Mouse (Mus musculus): Measurements from ENCODE around the gene Tshz3. TPM values are rescaled to one million over a fixed set of nuclear protein-coding genes. Genes with fewer than 3 reads are reported as not detected.

Tshz3 gene
- polyA plus RNA-seq, 1 experiment from 2014 or later = 8.9 TPM

DNA sequence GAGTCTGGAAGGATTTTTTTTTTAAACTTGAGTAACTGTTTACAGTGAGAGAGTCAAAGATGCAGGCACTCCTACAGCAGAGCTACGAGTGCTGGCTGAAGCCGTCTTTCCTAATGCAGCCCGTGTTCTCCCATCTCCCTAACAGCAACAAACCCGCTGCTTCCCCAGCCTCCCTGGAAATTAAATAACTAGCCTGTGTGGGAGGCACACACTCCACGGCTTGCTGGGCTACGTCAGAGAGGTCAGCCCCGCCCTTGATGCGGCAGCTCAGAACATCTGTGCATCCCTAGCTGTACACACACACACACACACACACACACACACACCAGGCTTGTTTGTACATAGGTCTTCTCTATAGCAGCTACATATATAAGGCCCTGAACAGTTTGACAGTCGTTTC is 22.9 kb downstream of the Tshz3 start:
- no peak overlapping the region for H3K27ac ChIP-seq (ENCODE audit: low read length)
- no peak overlapping the region for H3K4me2 ChIP-seq (ENCODE audit: low read length)

DNA sequence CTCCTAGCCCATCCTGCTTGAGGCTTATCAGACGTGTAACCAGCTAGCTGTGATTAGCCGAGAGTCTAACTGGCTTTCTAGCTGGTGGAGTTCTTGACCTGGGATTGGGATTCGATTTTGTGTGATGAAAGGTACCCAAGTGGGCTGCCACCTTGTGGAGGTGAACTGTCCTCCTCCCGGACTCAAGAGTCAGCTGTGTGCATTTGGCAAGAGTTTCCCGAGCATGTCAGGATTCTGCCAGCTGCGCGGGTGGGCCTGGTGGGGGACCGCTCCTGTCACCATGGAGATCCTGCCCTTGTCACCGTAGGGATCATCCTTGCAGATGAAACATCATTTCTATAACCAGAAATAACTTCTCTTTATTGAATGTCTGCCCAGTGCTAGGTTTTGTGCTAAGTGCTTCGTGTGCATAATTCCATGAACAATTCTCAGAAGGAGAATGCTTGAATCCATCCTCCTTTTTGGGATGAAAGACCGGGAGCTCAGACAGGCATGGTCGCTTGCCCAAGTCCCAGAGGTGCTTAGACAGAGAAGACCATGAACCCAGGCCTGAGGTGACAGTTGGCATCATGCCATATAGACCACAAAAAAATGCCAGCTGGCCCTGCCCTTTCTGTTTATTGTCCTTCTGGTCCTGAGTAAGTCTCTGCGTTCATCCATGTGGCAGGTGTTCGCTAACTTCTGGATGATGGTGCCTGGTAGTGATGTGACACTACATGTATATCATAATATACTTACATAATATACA is 38.6 kb downstream of the Tshz3 start:
- Histone ChIP-seq H3K4me1 (ENCODE audit: control insufficient read depth, insufficient read depth, low read length) (peaks cover 5% of the 10 kb centered on the region; the same call in 1 of the 2 replicates), H3K4me3 (ENCODE audit: low read depth, low read length) (no peak overlapping the region), H3K4me2 (ENCODE audit: low read length) (no peak overlapping the region), H3K9ac (ENCODE audit: low read depth, low read length) (no peak overlapping the region), H3K36me3 (ENCODE audit: control insufficient read depth, insufficient read depth, low read length) (no peaks in the 10 kb centered on the region), H3K9me3 (replicated peaks; ENCODE audit: control insufficient read depth, low read length, poor library complexity, severe bottlenecking) (no peaks in the 10 kb centered on the region), H3K27ac (ENCODE audit: low read length) (no peak overlapping the region), H3K27me3 (ENCODE audit: control insufficient read depth, insufficient read depth, low read depth, low read length) (no peaks in the 10 kb centered on the region)
- ATAC-seq = no peak; the same call in 1 of the 2 replicates
- WGBS = 63% methylated on average over 14 of the region's 14 CpGs

More for the DNA sequence above, 22.9 kb downstream of the Tshz3 start:
- no peaks in the 10 kb centered on the region for H3K9me3 ChIP-seq (replicated peaks; ENCODE audit: control insufficient read depth, low read length, poor library complexity, severe bottlenecking)
- no peaks in the 10 kb centered on the region for H3K36me3 ChIP-seq (ENCODE audit: control insufficient read depth, insufficient read depth, low read length)
- no peak overlapping the region for H3K9ac ChIP-seq (ENCODE audit: low read depth, low read length)
- H3K4me3 ChIP-seq (ENCODE audit: low read depth, low read length) = no peak overlapping the region
- ATAC-seq = no peak
- H3K27me3 ChIP-seq (ENCODE audit: control insufficient read depth, insufficient read depth, low read depth, low read length) = no peaks in the 10 kb centered on the region
- H3K4me1 ChIP-seq (ENCODE audit: control insufficient read depth, insufficient read depth, low read length) = peaks cover 6% of the 10 kb centered on the region; the same call in 1 of the 2 replicates
- WGBS = 55% methylated on average over 9 of the region's 9 CpGs

DNA sequence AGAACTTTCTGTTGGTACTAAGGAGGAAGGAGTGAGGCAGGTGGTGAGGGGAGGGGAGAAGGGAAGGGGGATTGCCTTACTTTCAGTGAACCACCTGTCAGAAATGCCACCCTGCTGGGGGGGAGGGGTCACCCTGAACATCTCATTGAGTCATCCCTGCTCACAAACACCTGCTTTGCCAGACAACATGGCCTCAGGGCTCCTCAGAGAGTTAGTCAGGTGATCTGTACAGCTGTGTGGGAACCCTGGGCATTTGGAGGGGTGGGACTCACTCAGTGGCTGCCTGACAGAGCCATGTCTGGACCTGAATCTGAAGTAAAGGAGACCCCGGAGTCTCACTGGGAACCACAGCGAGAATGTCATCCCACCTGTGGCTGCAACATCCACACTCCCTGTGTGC is 53.6 kb downstream of the Tshz3 start:
- H3K9me3 ChIP-seq (replicated peaks; ENCODE audit: control insufficient read depth, low read length, poor library complexity, severe bottlenecking) = no peaks in the 10 kb centered on the region
- 94% methylated on average over 2 of the region's 2 CpGs for WGBS
- H3K4me3 ChIP-seq (ENCODE audit: low read depth, low read length) = no peak overlapping the region
- no peaks in the 10 kb centered on the region for H3K4me1 ChIP-seq (ENCODE audit: control insufficient read depth, insufficient read depth, low read length)
- no peak overlapping the region for H3K27ac ChIP-seq (ENCODE audit: low read length)
- H3K27me3 ChIP-seq (ENCODE audit: control insufficient read depth, insufficient read depth, low read depth, low read length) = no peaks in the 10 kb centered on the region
- no peak overlapping the region for H3K9ac ChIP-seq (ENCODE audit: low read depth, low read length)
- H3K4me2 ChIP-seq (ENCODE audit: low read length) = no peak overlapping the region
- no peaks in the 10 kb centered on the region for H3K36me3 ChIP-seq (ENCODE audit: control insufficient read depth, insufficient read depth, low read length)
- ATAC-seq = no peak

DNA sequence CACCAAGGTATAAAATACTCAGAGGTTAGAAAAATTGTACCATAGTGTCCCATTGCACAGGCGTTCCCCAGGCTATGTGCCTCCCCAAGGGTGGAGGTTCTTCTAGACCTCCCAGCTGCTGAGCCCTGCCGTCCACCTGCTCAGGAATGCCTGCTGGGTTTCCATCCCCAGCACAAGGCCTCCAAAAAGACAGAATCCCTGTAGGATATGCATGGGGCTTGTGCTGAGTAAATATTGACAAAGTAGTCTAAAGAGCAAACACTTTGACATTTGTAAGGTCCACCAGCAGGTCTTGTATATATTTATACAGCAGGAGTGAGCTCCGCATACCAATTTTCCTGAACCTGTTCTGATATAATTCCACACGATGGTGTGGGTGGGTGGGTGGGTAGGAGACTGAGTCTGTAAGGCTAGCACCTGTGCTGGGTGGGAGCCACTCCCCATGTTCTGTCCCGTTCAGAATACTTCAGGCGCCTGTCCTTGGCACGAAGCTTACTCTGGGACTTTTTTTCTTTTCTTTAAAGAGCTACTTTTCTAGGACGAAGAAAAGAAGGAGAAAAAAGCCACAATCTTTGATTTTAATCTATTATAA is 69.7 kb downstream of the Tshz3 start:
- Histone ChIP-seq H3K36me3 (ENCODE audit: control insufficient read depth, insufficient read depth, low read length) (peaks cover 11% of the 10 kb centered on the region), H3K4me3 (ENCODE audit: low read depth, low read length) (no peak overlapping the region), H3K9ac (ENCODE audit: low read depth, low read length) (no peak overlapping the region), H3K4me2 (ENCODE audit: low read length) (no peak overlapping the region), H3K4me1 (ENCODE audit: control insufficient read depth, insufficient read depth, low read length) (peaks cover 4% of the 10 kb centered on the region; the same call in 1 of the 2 replicates), H3K27me3 (ENCODE audit: control insufficient read depth, insufficient read depth, low read depth, low read length) (no peaks in the 10 kb centered on the region), H3K9me3 (replicated peaks; ENCODE audit: control insufficient read depth, low read length, poor library complexity, severe bottlenecking) (no peaks in the 10 kb centered on the region), H3K27ac (ENCODE audit: low read length) (no peak overlapping the region)
- 79% methylated on average over 8 of the region's 8 CpGs for WGBS
- no peak for ATAC-seq

DNA sequence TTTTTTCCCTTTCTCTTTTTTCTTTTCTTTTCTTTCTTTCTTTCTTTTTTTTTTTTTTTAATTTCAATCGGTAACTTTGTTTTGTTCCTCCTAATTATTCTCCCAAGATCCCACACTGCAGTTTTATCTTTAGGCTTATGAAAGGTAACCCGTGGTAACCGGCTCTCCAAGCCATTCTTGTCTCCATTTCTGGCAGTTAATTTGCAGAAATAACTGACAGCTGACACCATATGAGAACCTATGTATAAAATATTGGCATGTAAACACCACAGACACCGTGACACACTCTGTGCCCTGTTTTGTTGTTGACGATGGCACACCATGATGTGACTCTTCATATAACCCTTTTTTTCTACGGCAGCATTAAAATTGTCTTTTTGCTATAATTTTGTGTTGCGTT is 75.2 kb downstream of the Tshz3 start:
- H3K27ac ChIP-seq (ENCODE audit: low read length) = no peak overlapping the region
- no peak overlapping the region for H3K4me2 ChIP-seq (ENCODE audit: low read length)
- peaks cover 11% of the 10 kb centered on the region for H3K36me3 ChIP-seq (ENCODE audit: control insufficient read depth, insufficient read depth, low read length)
- ATAC-seq = no peak
- peaks cover 7% of the 10 kb centered on the region for H3K4me1 ChIP-seq (ENCODE audit: control insufficient read depth, insufficient read depth, low read length)
- H3K9ac ChIP-seq (ENCODE audit: low read depth, low read length) = no peak overlapping the region
- 37% methylated on average over 7 of the region's 7 CpGs for WGBS
- no peak overlapping the region for H3K4me3 ChIP-seq (ENCODE audit: low read depth, low read length)
- H3K9me3 ChIP-seq (replicated peaks; ENCODE audit: control insufficient read depth, low read length, poor library complexity, severe bottlenecking) = no peaks in the 10 kb centered on the region
- H3K27me3 ChIP-seq (ENCODE audit: control insufficient read depth, insufficient read depth, low read depth, low read length) = no peaks in the 10 kb centered on the region

DNA sequence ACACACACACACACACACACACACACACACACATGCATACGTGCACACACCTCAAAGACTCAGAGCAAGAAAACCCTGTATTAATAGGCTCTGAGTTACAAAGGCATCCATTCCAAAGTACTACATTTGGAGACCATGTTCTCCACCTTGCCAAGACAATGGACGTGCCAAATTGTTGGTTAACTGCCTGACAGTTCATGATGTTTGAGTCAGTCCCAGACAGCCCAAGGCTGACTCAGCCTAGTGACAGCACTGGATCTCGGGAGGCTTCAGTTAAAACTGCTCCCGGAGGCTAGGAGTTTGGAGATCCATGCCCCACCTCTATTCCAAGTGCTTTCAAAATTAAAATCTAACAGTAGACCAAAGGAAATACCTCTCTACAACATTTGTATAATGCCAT is 79.0 kb downstream of the Tshz3 start:
- H3K36me3 ChIP-seq (ENCODE audit: control insufficient read depth, insufficient read depth, low read length) = no peaks in the 10 kb centered on the region
- WGBS = 88% methylated on average over 4 of the region's 4 CpGs
- H3K4me3 ChIP-seq (ENCODE audit: low read depth, low read length) = no peak overlapping the region
- H3K4me2 ChIP-seq (ENCODE audit: low read length) = no peak overlapping the region
- no peak for ATAC-seq
- H3K4me1 ChIP-seq (ENCODE audit: control insufficient read depth, insufficient read depth, low read length) = peaks cover 4% of the 10 kb centered on the region; the same call in 1 of the 2 replicates
- H3K27ac ChIP-seq (ENCODE audit: low read length) = no peak overlapping the region
- no peaks in the 10 kb centered on the region for H3K9me3 ChIP-seq (replicated peaks; ENCODE audit: control insufficient read depth, low read length, poor library complexity, severe bottlenecking)
- no peaks in the 10 kb centered on the region for H3K27me3 ChIP-seq (ENCODE audit: control insufficient read depth, insufficient read depth, low read depth, low read length)
- H3K9ac ChIP-seq (ENCODE audit: low read depth, low read length) = no peak overlapping the region

DNA sequence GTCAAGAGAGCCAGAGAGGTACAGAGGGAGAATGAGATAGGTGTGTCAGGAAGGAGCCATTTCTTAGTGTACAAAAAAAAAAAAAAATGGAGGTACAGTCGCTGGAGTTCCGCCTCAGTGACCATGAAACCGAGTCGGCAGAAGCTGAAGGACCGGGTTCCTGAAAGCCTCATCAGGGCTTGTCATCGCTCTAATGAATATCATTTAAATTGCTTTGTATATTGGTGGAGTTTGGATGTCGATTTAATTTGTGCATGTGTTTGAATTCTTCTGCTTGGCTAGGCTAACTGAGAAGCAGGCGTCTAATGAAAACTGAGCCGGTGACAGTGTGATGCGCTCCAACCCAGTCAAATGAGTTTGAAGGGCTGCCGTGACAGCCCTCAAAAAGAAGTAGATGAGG is 80.5 kb downstream of the Tshz3 start:
- no peak overlapping the region for H3K27ac ChIP-seq (ENCODE audit: low read length)
- H3K9ac ChIP-seq (ENCODE audit: low read depth, low read length) = no peak overlapping the region
- H3K4me1 ChIP-seq (ENCODE audit: control insufficient read depth, insufficient read depth, low read length) = no peaks in the 10 kb centered on the region
- 88% methylated on average over 11 of the region's 11 CpGs for WGBS
- no peak overlapping the region for H3K4me2 ChIP-seq (ENCODE audit: low read length)
- H3K4me3 ChIP-seq (ENCODE audit: low read depth, low read length) = no peak overlapping the region
- H3K9me3 ChIP-seq (replicated peaks; ENCODE audit: control insufficient read depth, low read length, poor library complexity, severe bottlenecking) = no peaks in the 10 kb centered on the region
- no peaks in the 10 kb centered on the region for H3K27me3 ChIP-seq (ENCODE audit: control insufficient read depth, insufficient read depth, low read depth, low read length)
- H3K36me3 ChIP-seq (ENCODE audit: control insufficient read depth, insufficient read depth, low read length) = no peaks in the 10 kb centered on the region
- ATAC-seq = no peak

DNA sequence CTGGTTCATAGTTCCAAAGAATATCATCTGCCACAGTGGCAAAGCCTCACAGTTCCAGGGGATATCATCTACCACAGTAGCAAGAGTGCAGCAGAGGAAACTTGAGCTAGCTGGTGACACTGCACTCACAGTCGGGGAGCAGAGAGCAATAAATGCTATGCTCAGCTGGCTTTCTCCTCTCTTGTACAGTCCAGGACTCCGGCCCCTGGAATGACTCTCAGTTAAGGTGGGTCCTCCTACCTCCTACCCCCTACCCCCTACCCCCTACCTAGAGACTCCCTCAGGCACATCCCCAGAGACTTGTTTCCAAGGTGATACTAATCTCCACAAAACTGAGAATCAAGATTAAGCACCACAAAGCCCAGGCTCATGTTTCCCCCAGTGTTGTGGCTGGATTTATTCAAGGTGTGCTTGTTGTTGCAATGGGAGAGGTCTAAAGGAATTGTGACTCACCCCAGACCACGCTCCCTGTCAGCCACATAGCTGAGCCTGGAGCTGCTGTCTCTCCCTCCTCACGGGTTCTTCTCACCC is 86.4 kb downstream of the Tshz3 start:
- no peaks in the 10 kb centered on the region for H3K4me1 ChIP-seq (ENCODE audit: control insufficient read depth, insufficient read depth, low read length)
- no peak overlapping the region for H3K4me3 ChIP-seq (ENCODE audit: low read depth, low read length)
- no peak overlapping the region for H3K9ac ChIP-seq (ENCODE audit: low read depth, low read length)
- no peak for ATAC-seq
- H3K27me3 ChIP-seq (ENCODE audit: control insufficient read depth, insufficient read depth, low read depth, low read length) = no peaks in the 10 kb centered on the region
- no peaks in the 10 kb centered on the region for H3K36me3 ChIP-seq (ENCODE audit: control insufficient read depth, insufficient read depth, low read length)
- 56% methylated on average over 4 of the region's 4 CpGs for WGBS
- no peaks in the 10 kb centered on the region for H3K9me3 ChIP-seq (replicated peaks; ENCODE audit: control insufficient read depth, low read length, poor library complexity, severe bottlenecking)
- no peak overlapping the region for H3K4me2 ChIP-seq (ENCODE audit: low read length)
- H3K27ac ChIP-seq (ENCODE audit: low read length) = no peak overlapping the region

DNA sequence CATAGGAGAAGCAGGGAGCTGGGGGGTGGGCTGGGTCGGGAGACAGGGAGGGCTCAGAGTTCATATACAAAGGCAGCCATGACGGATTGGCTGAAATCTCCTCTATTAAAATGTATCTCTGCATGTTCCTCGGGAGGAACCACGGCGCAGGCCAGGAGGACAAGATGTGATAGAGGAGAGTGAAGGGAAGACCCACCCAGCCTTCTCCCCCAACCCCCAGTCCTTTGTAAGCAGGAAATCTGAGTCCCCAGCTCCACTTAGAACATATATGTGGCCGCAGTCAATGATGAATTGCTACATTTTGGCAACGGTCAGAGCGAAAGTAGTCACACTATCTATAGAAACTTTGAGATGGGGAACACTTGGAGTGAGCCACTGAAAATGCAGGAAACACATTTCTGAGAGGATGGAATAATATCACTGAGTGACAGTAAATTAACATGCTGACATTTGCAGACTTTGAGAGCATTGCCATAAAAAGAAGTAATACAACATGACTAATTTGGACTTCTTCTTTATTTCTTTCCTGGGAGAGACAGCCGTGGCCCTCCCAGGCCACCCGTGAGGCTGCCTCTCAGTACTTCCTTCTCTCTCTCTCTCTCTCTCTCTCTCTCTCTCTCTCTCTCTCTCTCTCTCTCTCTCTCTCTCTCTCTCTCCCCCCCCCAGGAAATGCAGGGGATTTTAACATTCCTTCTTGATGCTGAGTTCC is 88.9 kb downstream of the Tshz3 start:
- no peaks in the 10 kb centered on the region for H3K27me3 ChIP-seq (ENCODE audit: control insufficient read depth, insufficient read depth, low read depth, low read length)

More for the DNA sequence above, 88.9 kb downstream of the Tshz3 start:
- no peaks in the 10 kb centered on the region for H3K36me3 ChIP-seq (ENCODE audit: control insufficient read depth, insufficient read depth, low read length)
- H3K4me3 ChIP-seq (ENCODE audit: low read depth, low read length) = no peak overlapping the region
- no peaks in the 10 kb centered on the region for H3K4me1 ChIP-seq (ENCODE audit: control insufficient read depth, insufficient read depth, low read length)
- ATAC-seq = no peak
- H3K9ac ChIP-seq (ENCODE audit: low read depth, low read length) = no peak overlapping the region
- H3K9me3 ChIP-seq (replicated peaks; ENCODE audit: control insufficient read depth, low read length, poor library complexity, severe bottlenecking) = no peaks in the 10 kb centered on the region
- H3K4me2 ChIP-seq (ENCODE audit: low read length) = no peak overlapping the region
- whole genome bisulfite sequencing = 80% methylated on average over 10 of the region's 10 CpGs
- no peak overlapping the region for H3K27ac ChIP-seq (ENCODE audit: low read length)

Measured in midbrain, embryonic 16.5 days (tissue).